Mouse (Mus musculus) heart, embryonic 11.5 days (tissue): Measurements from ENCODE around the gene Gm20388. TPM values are rescaled to one million over a fixed set of nuclear protein-coding genes. Genes with fewer than 3 reads are reported as not detected.

ENCODE experiments used
- ATAC-seq: fragments of 200-750 bp; cut with Nextera tagmentation; replicated peaks from 2 replicates; pipeline ENCODE4 v1.8.0; 2017; ENCODE audit warnings: moderate library complexity; ENCODE audit not compliant: insufficient number of reproducible peaks, low FRiP score, low TSS enrichment
- H3K27ac ChIP-seq: fragments of 300-500 bp; sonication (generic); 2 replicates; pipeline ENCODE4 v1.5.1; 2014; ENCODE audit warnings: mild to moderate bottlenecking, low read depth, low read length
- H3K27me3 ChIP-seq: fragments of 300-500 bp; sonication (generic); 2 replicates; pipeline ENCODE4 v1.6.1; 2014; ENCODE audit warnings: mild to moderate bottlenecking, low read length, mixed read lengths; ENCODE audit not compliant: control insufficient read depth, insufficient read depth
- H3K36me3 ChIP-seq: fragments of 300-500 bp; sonication (generic); 2 replicates; pipeline ENCODE4 v1.6.1; 2014; ENCODE audit warnings: mild to moderate bottlenecking, low read length, moderate library complexity, mixed read lengths; ENCODE audit not compliant: control insufficient read depth, insufficient read depth
- H3K4me1 ChIP-seq: fragments of 300-500 bp; sonication (generic); 2 replicates; pipeline ENCODE4 v1.6.1; 2014; ENCODE audit warnings: low read length; ENCODE audit not compliant: control insufficient read depth, insufficient read depth
- H3K4me2 ChIP-seq: fragments of 300-500 bp; sonication (generic); 2 replicates; pipeline ENCODE4 v1.6.1; 2014; ENCODE audit warnings: mild to moderate bottlenecking, moderate library complexity
- H3K4me3 ChIP-seq: fragments of 300-500 bp; sonication (generic); 2 replicates; pipeline ENCODE4 v1.5.1; 2014; ENCODE audit warnings: low read depth, low read length
- H3K9ac ChIP-seq: fragments of 300-500 bp; sonication (generic); 2 replicates; pipeline ENCODE4 v1.6.1; 2014; ENCODE audit warnings: mild to moderate bottlenecking, low read depth, low read length, moderate library complexity
- H3K9me3 ChIP-seq: fragments of 300-500 bp; sonication (generic); replicated peaks from 2 replicates; pipeline ENCODE4 v1.6.1; 2016; ENCODE audit warnings: low read length; ENCODE audit not compliant: control insufficient read depth
- WGBS: fragments of 180-500 bp; shearing (Covaris S2); extraction: QIAGEN DNeasy Blood & Tissue Kit; methylation state at CpG from one replicate; pipeline ENCODE4 v1.1.7; 2014; ENCODE audit not compliant: insufficient replicate concordance; 5-methylcytosine and 5-hydroxymethylcytosine counted together
- polyA plus RNA-seq: library from polyadenylated mRNA; unstranded; fragments of >200 nt; fragmentation: Nextera tagmentation; extraction: Ambion mirVana; gene quantifications from 2 replicates; pipeline ENCODE4 v1.2.1, GENCODE M21; 2014

The Gm20388 gene
- polyA plus RNA-seq, 1 experiment from 2014 or later = 6.4 TPM

- Histone ChIP-seq H3K27ac (no peak within 1 kb of the TSS), H3K4me2 (peak within 1 kb of the TSS; percentile 33), H3K4me3 (no peak within 1 kb of the TSS), H3K9ac (no peak within 1 kb of the TSS), H3K27me3 (peaks cover 19% of the 10 kb centered on the region), H3K36me3 (no peaks in the 10 kb centered on the region), H3K4me1 (no peaks in the 10 kb centered on the region), H3K9me3 (no peaks in the 10 kb centered on the region)
- WGBS = 10% methylated on average over 17 of the region's 18 CpGs
- ATAC-seq = peak; percentile 79
Observed at GRCm38 (mm10) chr8:122847829-122848561, 2937.4 kb downstream of the Gm20388 start, which contains the start of gene Cdh15. Gene Cdh15, plus strand, starts transcription at chr8:122847966.

DNA sequence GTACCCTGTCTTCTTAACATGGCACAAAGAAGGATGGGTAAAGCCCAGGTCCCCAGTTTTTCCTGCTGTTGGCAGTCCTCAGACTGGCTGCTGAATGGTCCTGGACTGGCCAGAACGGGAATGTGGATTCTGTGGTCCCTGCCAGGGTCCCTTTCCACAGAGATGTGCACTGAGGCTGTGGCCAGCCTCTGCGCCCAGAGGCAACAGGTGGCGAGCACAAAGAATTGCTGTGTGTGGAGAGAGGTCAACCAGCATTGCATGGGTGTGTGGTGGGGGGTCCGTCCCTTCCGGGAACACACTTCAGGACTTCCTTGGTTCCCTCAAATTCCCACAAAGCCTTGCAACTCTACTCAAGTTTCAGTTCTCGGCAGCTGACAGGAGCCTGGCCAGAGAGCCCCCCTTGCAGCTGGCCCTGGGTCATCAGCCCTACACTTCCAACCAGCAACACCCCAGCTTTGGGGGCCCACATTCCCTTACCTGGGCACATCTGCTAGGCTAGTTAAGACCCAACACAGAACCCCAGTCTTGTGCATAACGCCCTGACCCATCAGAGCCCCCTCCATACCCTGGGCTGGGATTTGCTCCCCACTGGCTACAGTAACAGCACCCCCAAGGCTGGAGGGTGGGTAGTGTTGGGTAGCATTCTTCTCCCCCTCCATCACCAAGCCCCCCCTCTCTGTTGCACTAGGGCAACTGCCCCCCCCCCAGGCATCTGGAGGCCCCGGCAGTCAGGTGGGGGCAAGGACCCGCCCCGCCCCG, 2938.7 kb downstream of the Gm20388 start:
- Histone ChIP-seq H3K9me3 (no peaks in the 10 kb centered on the region), H3K27me3 (peaks cover 19% of the 10 kb centered on the region), H3K9ac (no peak overlapping the region), H3K27ac (no peak overlapping the region), H3K36me3 (no peaks in the 10 kb centered on the region), H3K4me2 (no peak overlapping the region), H3K4me1 (peaks cover 4% of the 10 kb centered on the region; the same call in 1 of the 2 replicates), H3K4me3 (no peak overlapping the region)
- ATAC-seq = no peak
- whole genome bisulfite sequencing = 75% methylated on average over 10 of the region's 11 CpGs

- Histone ChIP-seq H3K4me1 (peaks cover 4% of the 10 kb centered on the region; the same call in 1 of the 2 replicates), H3K9ac (no peak overlapping the region), H3K27me3 (peaks cover 19% of the 10 kb centered on the region), H3K9me3 (no peaks in the 10 kb centered on the region), H3K4me2 (no peak overlapping the region), H3K4me3 (no peak overlapping the region), H3K36me3 (no peaks in the 10 kb centered on the region), H3K27ac (no peak overlapping the region)
- no peak for ATAC-seq
- WGBS = 61% methylated on average over 3 of the region's 3 CpGs
Observed at GRCm38 (mm10) chr8:122850641-122851240, 2940.1 kb downstream of the Gm20388 start.

GRCm38 (mm10) chr8:122851692-122852545, 2941.3 kb downstream of the Gm20388 start:
- Histone ChIP-seq H3K4me1 (peaks cover 4% of the 10 kb centered on the region; the same call in 1 of the 2 replicates), H3K9ac (no peak overlapping the region), H3K4me2 (no peak overlapping the region), H3K27me3 (peaks cover 19% of the 10 kb centered on the region), H3K36me3 (no peaks in the 10 kb centered on the region), H3K4me3 (no peak overlapping the region), H3K9me3 (no peaks in the 10 kb centered on the region), H3K27ac (no peak overlapping the region)
- ATAC-seq = no peak
- WGBS = 80% methylated on average over 12 of the region's 12 CpGs

GRCm38 (mm10) chr8:122852546-122852905, 2941.9 kb downstream of the Gm20388 start:
- ATAC-seq = no peak

GRCm38 (mm10) chr8:122853340-122853771, 2942.7 kb downstream of the Gm20388 start:
- no peak for ATAC-seq
- Histone ChIP-seq H3K9ac (no peak overlapping the region), H3K4me2 (no peak overlapping the region; the same call in 1 of the 2 replicates)

More at GRCm38 (mm10) chr8:122852546-122852905, 2941.9 kb downstream of the Gm20388 start:
- no peaks in the 10 kb centered on the region for H3K9me3 ChIP-seq
- no peak overlapping the region for H3K4me2 ChIP-seq
- 60% methylated on average over 1 of the region's 1 CpGs for WGBS
- H3K27ac ChIP-seq = no peak overlapping the region
- H3K36me3 ChIP-seq = no peaks in the 10 kb centered on the region
- H3K4me3 ChIP-seq = no peak overlapping the region
- peaks cover 4% of the 10 kb centered on the region; the same call in 1 of the 2 replicates for H3K4me1 ChIP-seq
- H3K9ac ChIP-seq = no peak overlapping the region
- peaks cover 19% of the 10 kb centered on the region for H3K27me3 ChIP-seq

DNA sequence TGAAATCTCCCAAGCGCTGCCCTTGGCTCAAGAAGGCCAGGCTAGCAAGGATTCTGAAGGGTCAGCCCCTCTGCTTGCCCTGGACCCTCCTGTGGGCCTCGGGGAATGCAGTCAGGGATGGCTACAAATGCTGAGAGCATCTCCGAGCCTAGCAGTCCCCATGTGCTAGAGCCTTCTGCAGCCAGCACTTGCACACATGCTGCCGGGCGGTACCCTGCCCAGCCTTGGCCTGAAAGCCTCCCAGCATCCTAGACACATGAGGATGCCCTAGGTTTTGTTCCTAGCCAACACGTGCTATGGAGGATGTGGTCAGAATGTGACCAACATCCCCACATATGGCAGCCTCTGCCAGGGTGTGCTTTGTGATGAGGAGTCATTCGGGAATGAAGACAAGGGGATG, 2943.7 kb downstream of the Gm20388 start:
- 64% methylated on average over 7 of the region's 7 CpGs for WGBS
- H3K4me1 ChIP-seq = peaks cover 4% of the 10 kb centered on the region; the same call in 1 of the 2 replicates
- H3K4me3 ChIP-seq = no peak overlapping the region
- no peaks in the 10 kb centered on the region for H3K9me3 ChIP-seq
- H3K27ac ChIP-seq = no peak overlapping the region
- H3K27me3 ChIP-seq = peaks cover 9% of the 10 kb centered on the region
- H3K4me2 ChIP-seq = no peak overlapping the region
- H3K36me3 ChIP-seq = no peaks in the 10 kb centered on the region
- no peak for ATAC-seq
- H3K9ac ChIP-seq = no peak overlapping the region

More at GRCm38 (mm10) chr8:122853340-122853771, 2942.7 kb downstream of the Gm20388 start:
- no peaks in the 10 kb centered on the region for H3K9me3 ChIP-seq
- no peaks in the 10 kb centered on the region for H3K36me3 ChIP-seq
- H3K4me3 ChIP-seq = no peak overlapping the region
- 41% methylated on average over 11 of the region's 11 CpGs for WGBS
- peaks cover 4% of the 10 kb centered on the region; the same call in 1 of the 2 replicates for H3K4me1 ChIP-seq
- no peak overlapping the region for H3K27ac ChIP-seq
- H3K27me3 ChIP-seq = peaks cover 18% of the 10 kb centered on the region

- H3K36me3 ChIP-seq = no peaks in the 10 kb centered on the region
- no peak overlapping the region for H3K9ac ChIP-seq
- no peaks in the 10 kb centered on the region for H3K9me3 ChIP-seq
- H3K4me1 ChIP-seq = peaks cover 4% of the 10 kb centered on the region; the same call in 1 of the 2 replicates
- no peak overlapping the region for H3K4me2 ChIP-seq
- no peak overlapping the region for H3K27ac ChIP-seq
- H3K4me3 ChIP-seq = no peak overlapping the region
- 80% methylated on average over 4 of the region's 4 CpGs for WGBS
- no peak for ATAC-seq
- peaks cover 7% of the 10 kb centered on the region for H3K27me3 ChIP-seq
Observed at GRCm38 (mm10) chr8:122855123-122855522, 2944.5 kb downstream of the Gm20388 start.
